Mouse (Mus musculus) lung, embryonic 15.5 days (tissue): ENCODE data around the gene Aldh1a3. TPM values are rescaled to one million over a fixed set of nuclear protein-coding genes. Genes with fewer than 3 reads are reported as not detected.
A peak's percentile ranks its signal among the peaks of the same experiment; 100 is the strongest.

Source experiments
- ATAC-seq: fragments of 200-750 bp; cut with Nextera tagmentation; 2 replicates; pipeline ENCODE4 v1.8.0; 2017; ENCODE audit warnings: moderate number of reproducible peaks, borderline replicate concordance; ENCODE audit not compliant: low FRiP score, low TSS enrichment; ENCODE audit errors: extremely low read depth
- H3K27ac ChIP-seq: fragments of 300-500 bp; sonication (generic); 2 replicates; pipeline ENCODE4 v1.5.1; 2015; ENCODE audit warnings: moderate library complexity, mild to moderate bottlenecking, inconsistent platforms
- H3K27me3 ChIP-seq: fragments of 300-500 bp; sonication (generic); 2 replicates; pipeline ENCODE4 v1.6.1; 2015; ENCODE audit warnings: inconsistent platforms
- H3K36me3 ChIP-seq: fragments of 300-500 bp; sonication (generic); 2 replicates; pipeline ENCODE4 v1.6.1; 2015; ENCODE audit warnings: inconsistent platforms
- H3K4me1 ChIP-seq: fragments of 300-500 bp; sonication (generic); 2 replicates; pipeline ENCODE4 v1.6.1; 2015; ENCODE audit warnings: inconsistent platforms
- H3K4me2 ChIP-seq: fragments of 300-500 bp; sonication (generic); 2 replicates; pipeline ENCODE4 v1.6.1; 2015; ENCODE audit warnings: inconsistent platforms, mild to moderate bottlenecking, moderate library complexity
- H3K4me3 ChIP-seq: fragments of 300-500 bp; sonication (generic); 2 replicates; pipeline ENCODE4 v1.5.1; 2015; ENCODE audit warnings: mild to moderate bottlenecking, inconsistent platforms
- H3K9ac ChIP-seq: fragments of 300-500 bp; sonication (generic); 2 replicates; pipeline ENCODE4 v1.6.1; 2015; ENCODE audit warnings: inconsistent platforms
- H3K9me3 ChIP-seq: fragments of 300-500 bp; sonication (generic); 2 replicates; pipeline ENCODE4 v1.6.1; 2016; ENCODE audit warnings: inconsistent platforms
- WGBS: fragments of 180-500 bp; shearing (Covaris S2); methylation state at CpG from one replicate; pipeline ENCODE4 v1.1.7; 2015; 5-methylcytosine and 5-hydroxymethylcytosine counted together
- polyA plus RNA-seq: library from polyadenylated mRNA; unstranded; fragments of >200 nt; fragmentation: Nextera tagmentation; extraction: Ambion mirVana; gene quantifications from 2 replicates; pipeline ENCODE4 v1.2.1, GENCODE M21; 2015

The Aldh1a3 gene
- polyA plus RNA-seq, 1 experiment from 2014 or later: 1.3 TPM

DNA sequence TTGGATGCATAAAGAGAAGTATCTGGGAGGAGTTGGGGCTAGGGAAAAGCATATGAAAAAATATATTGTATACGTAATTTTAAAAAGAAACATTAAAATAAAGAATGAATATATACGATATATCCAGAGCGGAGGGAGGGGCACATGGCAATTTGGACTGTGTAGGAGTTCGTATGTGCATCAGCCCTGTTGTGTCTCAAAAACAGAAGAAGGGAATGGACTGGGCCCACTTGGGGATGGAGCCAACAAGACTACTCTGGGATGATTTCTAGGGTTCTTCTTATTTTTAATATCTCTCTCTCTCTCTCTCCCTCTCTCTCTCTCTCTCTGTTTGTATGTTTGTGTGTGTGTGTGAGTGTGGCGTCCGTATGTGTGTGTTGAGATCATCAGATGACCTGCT, 40.9 kb downstream of the Aldh1a3 start:
- WGBS: 91% methylated on average over 6 of the region's 6 CpGs
- ATAC-seq: no peak
- no peaks in the 10 kb centered on the region for H3K27me3 ChIP-seq
- H3K27ac ChIP-seq: no peak overlapping the region
- H3K4me3 ChIP-seq: no peak overlapping the region
- H3K4me2 ChIP-seq: peak overlapping the region; percentile 96; the same call in 1 of the 2 replicates
- H3K9me3 ChIP-seq: no peaks in the 10 kb centered on the region
- H3K4me1 ChIP-seq: peaks cover 49% of the 10 kb centered on the region
- H3K36me3 ChIP-seq: no peaks in the 10 kb centered on the region
- no peak overlapping the region for H3K9ac ChIP-seq

DNA sequence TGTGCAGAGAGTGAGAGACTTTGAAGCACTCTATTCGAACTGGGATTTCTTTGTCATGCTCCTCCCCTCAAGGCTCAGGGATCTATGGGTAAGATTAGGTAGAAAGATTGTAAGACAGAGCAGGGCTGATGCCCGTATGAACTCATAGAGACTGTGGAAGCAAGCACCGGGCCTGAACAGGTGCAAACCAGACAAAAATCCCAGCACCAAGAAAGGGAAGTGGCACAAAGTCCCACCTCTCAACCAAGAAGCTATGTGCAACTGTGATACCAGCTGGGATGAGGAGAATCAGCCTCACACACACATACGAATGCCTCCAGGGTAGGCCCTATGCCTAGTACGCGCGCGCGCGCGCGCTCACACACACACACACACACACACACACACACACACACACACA, 41.5 kb downstream of the Aldh1a3 start:
- Histone ChIP-seq H3K27ac (no peak overlapping the region), H3K27me3 (no peaks in the 10 kb centered on the region), H3K36me3 (no peaks in the 10 kb centered on the region), H3K9me3 (no peaks in the 10 kb centered on the region), H3K4me1 (peaks cover 49% of the 10 kb centered on the region), H3K4me3 (no peak overlapping the region), H3K9ac (no peak overlapping the region), H3K4me2 (no peak overlapping the region)
- ATAC-seq: no peak
- WGBS: 93% methylated on average over 12 of the region's 12 CpGs

- H3K36me3 ChIP-seq: peaks cover 4% of the 10 kb centered on the region; the same call in 1 of the 2 replicates
- no peak for ATAC-seq
- H3K27me3 ChIP-seq: no peaks in the 10 kb centered on the region
- peaks cover 49% of the 10 kb centered on the region for H3K4me1 ChIP-seq
- H3K4me2 ChIP-seq: no peak overlapping the region
- H3K4me3 ChIP-seq: no peak overlapping the region
- H3K27ac ChIP-seq: peak overlapping the region; percentile 29; the same call in 1 of the 2 replicates
- H3K9me3 ChIP-seq: no peaks in the 10 kb centered on the region
- H3K9ac ChIP-seq: no peak overlapping the region
- WGBS: 80% methylated on average over 8 of the region's 8 CpGs
Observed at GRCm38 (mm10) chr7:66384891-66385290, 42.4 kb downstream of the Aldh1a3 start.

DNA sequence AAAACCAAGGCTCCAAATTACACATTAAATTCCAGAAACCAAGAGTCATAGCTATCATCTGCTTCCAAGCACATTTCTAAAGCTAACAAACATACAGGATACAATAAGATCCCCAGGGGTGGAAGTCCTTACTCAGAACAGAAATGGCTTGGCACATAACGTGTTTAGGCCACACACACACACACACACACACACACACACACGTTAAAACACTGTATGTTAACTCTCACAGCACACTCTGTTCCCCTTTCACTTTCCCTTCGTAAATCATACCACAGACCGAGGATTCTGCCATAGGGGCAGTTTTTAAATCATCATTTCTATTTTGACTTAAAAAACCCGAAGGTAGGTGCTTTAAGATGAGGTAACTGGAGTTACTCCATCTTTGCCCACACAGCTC, 43.1 kb downstream of the Aldh1a3 start:
- H3K9me3 ChIP-seq: no peaks in the 10 kb centered on the region
- H3K4me2 ChIP-seq: peak overlapping the region; percentile 3; the same call in 1 of the 2 replicates
- H3K9ac ChIP-seq: no peak overlapping the region
- peaks cover 49% of the 10 kb centered on the region for H3K4me1 ChIP-seq
- ATAC-seq: no peak
- H3K36me3 ChIP-seq: peaks cover 8% of the 10 kb centered on the region; the same call in 1 of the 2 replicates
- H3K27me3 ChIP-seq: no peaks in the 10 kb centered on the region
- no peak overlapping the region for H3K4me3 ChIP-seq
- WGBS: 41% methylated on average over 5 of the region's 5 CpGs
- H3K27ac ChIP-seq: peak overlapping the region; percentile 56

DNA sequence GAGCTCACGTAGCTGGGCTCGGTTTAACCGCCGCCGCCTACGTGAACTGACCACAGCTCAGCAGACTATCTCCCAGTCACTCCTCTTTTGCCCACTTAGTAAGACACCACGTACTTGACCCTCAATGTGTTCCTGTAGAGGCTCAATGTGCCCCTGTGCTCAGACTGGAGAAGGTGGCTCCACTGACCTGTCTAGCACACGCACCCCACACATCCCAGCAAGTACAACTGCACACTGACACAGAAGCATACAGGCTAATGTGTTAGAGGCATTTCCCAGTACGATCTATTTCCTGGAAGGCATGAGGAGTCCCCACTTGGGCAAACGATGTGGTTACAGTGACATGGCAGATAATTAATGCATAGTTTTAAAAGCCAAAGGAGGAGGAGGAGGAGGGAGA, 50.8 kb downstream of the Aldh1a3 start:
- Histone ChIP-seq H3K27me3 (no peaks in the 10 kb centered on the region), H3K36me3 (peaks cover 11% of the 10 kb centered on the region; the same call in 1 of the 2 replicates), H3K27ac (peak overlapping the region; percentile 85), H3K9ac (no peak overlapping the region), H3K4me1 (peaks cover 6% of the 10 kb centered on the region; the same call in 1 of the 2 replicates), H3K9me3 (no peaks in the 10 kb centered on the region), H3K4me3 (no peak overlapping the region), H3K4me2 (peak overlapping the region; percentile 28)
- 68% methylated on average over 10 of the region's 10 CpGs for WGBS
- ATAC-seq: peak; percentile 29; the same call in 1 of the 2 replicates

DNA sequence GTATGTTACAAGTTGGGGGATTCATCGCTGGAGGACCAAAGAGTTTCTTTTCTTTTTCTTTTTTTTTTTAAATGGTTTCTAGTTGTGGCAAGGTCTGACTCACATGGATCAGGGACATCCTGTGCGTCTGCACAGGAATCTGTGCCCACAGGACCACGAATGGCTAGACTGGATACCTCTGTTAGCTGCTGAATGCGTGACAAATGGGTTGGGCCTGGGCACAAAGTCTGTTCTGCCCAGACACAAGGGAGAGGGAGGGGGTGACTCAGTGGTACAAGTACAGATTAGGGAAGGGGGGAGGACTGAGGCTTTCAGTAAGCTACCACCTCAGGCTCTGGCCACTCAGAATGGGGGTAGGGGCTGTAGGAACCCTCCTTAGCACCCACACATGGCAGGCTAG, 51.6 kb downstream of the Aldh1a3 start:
- peaks cover 11% of the 10 kb centered on the region; the same call in 1 of the 2 replicates for H3K36me3 ChIP-seq
- no peaks in the 10 kb centered on the region for H3K9me3 ChIP-seq
- ATAC-seq: peak; percentile 13; the same call in 1 of the 2 replicates
- H3K4me3 ChIP-seq: no peak overlapping the region
- WGBS: 80% methylated on average over 4 of the region's 4 CpGs
- no peak overlapping the region for H3K9ac ChIP-seq
- peak overlapping the region; percentile 85 for H3K27ac ChIP-seq
- H3K4me2 ChIP-seq: peak overlapping the region; percentile 28; the same call in 1 of the 2 replicates
- no peaks in the 10 kb centered on the region for H3K27me3 ChIP-seq
- H3K4me1 ChIP-seq: peaks cover 6% of the 10 kb centered on the region; the same call in 1 of the 2 replicates

- Histone ChIP-seq H3K27me3 (no peaks in the 10 kb centered on the region), H3K9ac (no peak overlapping the region), H3K9me3 (no peaks in the 10 kb centered on the region), H3K4me1 (peaks cover 22% of the 10 kb centered on the region), H3K4me2 (no peak overlapping the region), H3K4me3 (no peak overlapping the region), H3K27ac (no peak overlapping the region), H3K36me3 (no peaks in the 10 kb centered on the region; the same call in 1 of the 2 replicates)
- no peak for ATAC-seq
- 90% methylated on average over 3 of the region's 3 CpGs for WGBS
Observed at GRCm38 (mm10) chr7:66373391-66373790, 53.9 kb downstream of the Aldh1a3 start.

- 83% methylated on average over 6 of the region's 6 CpGs for WGBS
Observed at GRCm38 (mm10) chr7:66370970-66371369, 56.3 kb downstream of the Aldh1a3 start.

DNA sequence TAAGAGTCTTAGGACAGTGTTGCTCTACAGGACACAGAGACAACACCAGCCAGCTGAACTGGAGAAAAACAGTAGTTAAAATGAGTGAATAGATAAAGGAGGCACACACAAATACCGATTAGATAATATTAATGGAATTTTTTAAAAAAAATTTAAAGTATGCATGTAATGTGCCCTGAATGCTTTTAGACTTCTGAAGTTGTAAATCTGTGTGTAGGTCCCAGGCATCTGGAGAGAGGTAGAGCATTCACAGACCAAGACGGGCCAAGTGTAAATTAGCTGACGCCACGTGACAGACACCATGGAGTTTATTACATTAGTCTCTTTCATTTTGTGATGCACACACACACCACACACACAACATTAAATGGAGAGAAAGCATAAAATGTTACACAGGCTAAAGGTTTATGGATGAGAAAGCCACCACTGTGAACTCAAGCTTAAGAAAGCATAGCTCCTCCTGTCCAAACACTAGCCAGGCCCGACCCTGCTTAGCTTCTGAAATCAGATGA, 57.3 kb downstream of the Aldh1a3 start:
- H3K27ac ChIP-seq: peak overlapping the region; percentile 35; the same call in 1 of the 2 replicates
- H3K36me3 ChIP-seq: no peaks in the 10 kb centered on the region; the same call in 1 of the 2 replicates
- H3K9me3 ChIP-seq: no peaks in the 10 kb centered on the region
- H3K27me3 ChIP-seq: no peaks in the 10 kb centered on the region
- WGBS: 47% methylated on average over 5 of the region's 5 CpGs
- no peak overlapping the region for H3K4me3 ChIP-seq
- no peak overlapping the region for H3K4me2 ChIP-seq
- H3K4me1 ChIP-seq: peaks cover 27% of the 10 kb centered on the region; the same call in 1 of the 2 replicates
- ATAC-seq: no peak
- no peak overlapping the region for H3K9ac ChIP-seq

More at GRCm38 (mm10) chr7:66370970-66371369, 56.3 kb downstream of the Aldh1a3 start:
- ATAC-seq: no peak
- Histone ChIP-seq H3K4me1 (peaks cover 27% of the 10 kb centered on the region), H3K36me3 (no peaks in the 10 kb centered on the region; the same call in 1 of the 2 replicates), H3K4me3 (no peak overlapping the region), H3K4me2 (no peak overlapping the region), H3K9ac (no peak overlapping the region), H3K9me3 (no peaks in the 10 kb centered on the region), H3K27me3 (no peaks in the 10 kb centered on the region), H3K27ac (no peak overlapping the region)

GRCm38 (mm10) chr7:66369071-66369933, 58.0 kb downstream of the Aldh1a3 start:
- Histone ChIP-seq H3K9ac (no peak overlapping the region), H3K9me3 (no peaks in the 10 kb centered on the region), H3K4me3 (no peak overlapping the region), H3K4me2 (no peak overlapping the region), H3K27ac (peak overlapping the region; percentile 35; the same call in 1 of the 2 replicates), H3K27me3 (no peaks in the 10 kb centered on the region), H3K4me1 (peaks cover 27% of the 10 kb centered on the region; the same call in 1 of the 2 replicates), H3K36me3 (no peaks in the 10 kb centered on the region; the same call in 1 of the 2 replicates)
- no peak for ATAC-seq
- WGBS: 59% methylated on average over 5 of the region's 5 CpGs

DNA sequence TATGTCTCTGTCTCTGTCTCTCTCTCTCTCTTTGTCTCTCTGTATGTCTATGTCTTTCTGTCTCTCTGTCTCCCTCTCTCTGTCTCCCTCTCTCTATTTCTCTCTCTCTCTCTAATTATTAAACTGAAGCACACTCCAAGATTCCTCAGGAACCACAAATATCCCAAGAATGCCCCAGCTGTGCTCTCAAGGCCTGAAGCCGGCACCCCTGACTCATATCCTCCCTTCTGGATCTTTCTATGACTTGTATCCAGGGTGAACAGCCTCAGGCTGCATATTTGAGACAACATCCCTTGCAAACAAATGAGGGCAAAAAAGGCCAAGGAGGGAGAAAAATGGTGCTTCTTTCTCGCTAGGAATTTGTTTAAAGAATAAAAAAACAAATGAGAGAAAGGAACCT, 61.4 kb downstream of the Aldh1a3 start, which contains the start of gene Gm10974:
Gene Gm10974, plus strand, starts transcription at position 2 of the 400 bp plus-strand sequence.
- Histone ChIP-seq H3K4me2 (no peak within 1 kb of the TSS), H3K9me3 (peaks cover 7% of the 10 kb centered on the region; the same call in 1 of the 2 replicates), H3K9ac (no peak within 1 kb of the TSS), H3K36me3 (peaks cover 13% of the 10 kb centered on the region), H3K4me3 (no peak within 1 kb of the TSS), H3K27me3 (no peaks in the 10 kb centered on the region), H3K4me1 (peaks cover 27% of the 10 kb centered on the region; the same call in 1 of the 2 replicates), H3K27ac (peak within 1 kb of the TSS; percentile 47; the same call in 1 of the 2 replicates)
- 12% methylated on average over 2 of the region's 2 CpGs for WGBS
- peak; percentile 69 for ATAC-seq
